Mouse (Mus musculus) lung, embryonic 16.5 days (tissue): ENCODE measurements around the gene Gngt2. TPM values are rescaled to one million over a fixed set of nuclear protein-coding genes. Genes with fewer than 3 reads are reported as not detected.

Source experiments
- ATAC-seq: fragments of 200-750 bp; cut with Nextera tagmentation; 2 replicates; pipeline ENCODE4 v1.8.0; 2017; ENCODE audit warnings: low read depth, mild to moderate bottlenecking, moderate library complexity
- H3K27ac ChIP-seq: fragments of 300-500 bp; sonication (generic); 2 replicates; pipeline ENCODE4 v1.5.1; 2014; ENCODE audit warnings: mild to moderate bottlenecking, control low read depth, low read length
- H3K27me3 ChIP-seq: fragments of 300-500 bp; sonication (generic); 2 replicates; pipeline ENCODE4 v1.6.1; 2014; ENCODE audit warnings: low read depth, low read length, mixed read lengths; ENCODE audit not compliant: control insufficient read depth, insufficient read depth
- H3K36me3 ChIP-seq: fragments of 300-500 bp; sonication (generic); 2 replicates; pipeline ENCODE4 v1.6.1; 2014; ENCODE audit warnings: low read length; ENCODE audit not compliant: control insufficient read depth, insufficient read depth
- H3K4me1 ChIP-seq: fragments of 300-500 bp; sonication (generic); replicated peaks from 2 replicates; pipeline ENCODE4 v1.6.1; 2014; ENCODE audit warnings: low read length, mixed read lengths; ENCODE audit not compliant: control insufficient read depth, insufficient read depth
- H3K4me2 ChIP-seq: fragments of 300-500 bp; sonication (generic); 2 replicates; pipeline ENCODE4 v1.6.1; 2014; ENCODE audit warnings: low read depth, low read length, control low read depth
- H3K4me3 ChIP-seq: fragments of 300-500 bp; sonication (generic); 2 replicates; pipeline ENCODE4 v1.5.1; 2014; ENCODE audit warnings: mild to moderate bottlenecking, low read length, control low read depth
- H3K9ac ChIP-seq: fragments of 300-500 bp; sonication (generic); 2 replicates; pipeline ENCODE4 v1.6.1; 2014; ENCODE audit warnings: low read length, control low read depth
- H3K9me3 ChIP-seq: fragments of 300-500 bp; sonication (generic); 2 replicates; pipeline ENCODE4 v1.6.1; 2016; ENCODE audit warnings: low read length; ENCODE audit not compliant: control insufficient read depth
- WGBS: fragments of 180-500 bp; shearing (Covaris S2); extraction: QIAGEN DNeasy Blood & Tissue Kit; methylation state at CpG from one replicate; pipeline ENCODE4 v1.1.7; 2014; 5-methylcytosine and 5-hydroxymethylcytosine counted together
- polyA plus RNA-seq: library from polyadenylated mRNA; unstranded; fragments of >200 nt; fragmentation: Nextera tagmentation; extraction: Ambion mirVana; gene quantifications from 2 replicates; pipeline ENCODE4 v1.2.1, GENCODE M21; 2015

The Gngt2 gene
- polyA plus RNA-seq, 1 experiment from 2014 or later = 21.7 TPM

DNA sequence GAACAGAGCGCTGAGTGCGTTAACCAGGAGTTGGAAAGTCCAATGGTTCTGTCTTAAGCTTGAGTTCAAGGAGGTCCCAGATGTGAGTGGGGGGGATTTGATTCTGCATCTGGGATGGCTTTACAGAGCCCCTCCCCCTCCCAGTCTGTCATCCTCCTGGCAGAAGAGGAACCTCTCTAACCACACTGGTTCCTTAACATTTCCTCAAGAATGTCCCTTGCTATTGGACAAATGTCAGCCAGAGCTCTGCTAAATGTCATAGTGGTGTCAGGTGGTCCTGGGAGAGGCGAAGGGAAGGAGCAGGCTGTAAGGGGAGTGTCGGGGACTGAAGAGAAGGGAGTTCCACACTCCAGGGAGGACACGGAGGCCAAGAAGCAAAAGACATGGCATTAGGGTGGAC lies 5.9 kb downstream of the Gngt2 start:
- Histone ChIP-seq H3K4me2 (peak overlapping the region; percentile 30), H3K27me3 (no peaks in the 10 kb centered on the region), H3K9me3 (no peaks in the 10 kb centered on the region), H3K27ac (peak overlapping the region; percentile 73), H3K4me1 (peaks cover 3% of the 10 kb centered on the region; the same call in 1 of the 2 replicates), H3K36me3 (no peaks in the 10 kb centered on the region), H3K9ac (no peak overlapping the region), H3K4me3 (no peak overlapping the region; the same call in 1 of the 2 replicates)
- WGBS = 63% methylated on average over 5 of the region's 5 CpGs
- ATAC-seq = peak; percentile 31; the same call in 1 of the 2 replicates

DNA sequence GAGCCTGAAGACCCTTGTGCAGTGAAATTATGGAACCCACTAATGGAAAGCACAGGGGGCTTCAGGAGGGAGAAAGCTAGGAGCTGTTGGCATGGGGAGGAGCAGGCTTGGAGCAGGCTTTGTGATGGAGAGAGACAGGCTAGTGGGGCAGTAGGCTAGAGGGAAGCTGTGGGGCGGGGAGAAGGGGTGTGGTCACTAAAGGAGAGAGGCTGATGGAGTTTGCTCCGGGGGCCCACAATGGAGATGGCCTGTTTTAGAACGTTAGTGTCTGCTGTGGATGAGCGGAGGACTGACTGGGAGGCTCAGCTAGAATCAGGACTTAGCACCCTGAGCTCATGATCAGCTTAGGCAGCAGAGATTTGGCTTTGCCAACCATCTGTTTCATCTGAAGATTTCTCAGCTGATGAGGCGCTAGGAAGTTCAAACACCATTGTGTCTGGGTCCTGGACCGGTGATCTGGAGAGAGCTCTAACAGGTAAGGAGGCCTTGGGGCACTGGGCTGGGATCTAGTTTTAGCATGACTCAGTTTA lies 6.5 kb downstream of the Gngt2 start:
- H3K4me2 ChIP-seq = peak overlapping the region; percentile 30; the same call in 1 of the 2 replicates
- H3K4me3 ChIP-seq = no peak overlapping the region
- no peak overlapping the region for H3K9ac ChIP-seq
- no peaks in the 10 kb centered on the region for H3K27me3 ChIP-seq
- H3K36me3 ChIP-seq = no peaks in the 10 kb centered on the region
- 43% methylated on average over 6 of the region's 6 CpGs for WGBS
- no peaks in the 10 kb centered on the region; the same call in 1 of the 2 replicates for H3K4me1 ChIP-seq
- ATAC-seq = no peak
- H3K27ac ChIP-seq = peak overlapping the region; percentile 73
- H3K9me3 ChIP-seq = no peaks in the 10 kb centered on the region

DNA sequence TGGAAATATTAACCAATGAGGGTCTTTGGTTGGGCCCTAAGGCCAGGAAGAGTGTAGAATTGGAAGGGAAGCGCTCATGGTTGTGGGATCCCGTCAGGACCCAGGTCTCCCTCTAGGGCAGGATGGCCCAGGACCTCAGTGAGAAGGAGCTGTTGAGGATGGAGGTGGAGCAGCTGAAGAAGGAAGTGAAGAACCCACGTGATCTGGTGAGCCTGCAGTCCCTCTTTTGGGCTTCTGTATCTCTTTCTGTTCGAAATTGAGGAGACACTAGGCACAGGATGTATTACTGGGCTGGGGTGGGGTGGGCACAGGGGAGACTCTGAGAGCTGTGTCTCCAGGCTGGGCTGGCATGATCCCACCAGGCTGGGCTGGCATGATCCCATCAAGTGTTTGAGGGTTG lies 7.9 kb downstream of the Gngt2 start:
- no peak overlapping the region for H3K9ac ChIP-seq
- ATAC-seq = no peak
- 70% methylated on average over 4 of the region's 4 CpGs for WGBS

DNA sequence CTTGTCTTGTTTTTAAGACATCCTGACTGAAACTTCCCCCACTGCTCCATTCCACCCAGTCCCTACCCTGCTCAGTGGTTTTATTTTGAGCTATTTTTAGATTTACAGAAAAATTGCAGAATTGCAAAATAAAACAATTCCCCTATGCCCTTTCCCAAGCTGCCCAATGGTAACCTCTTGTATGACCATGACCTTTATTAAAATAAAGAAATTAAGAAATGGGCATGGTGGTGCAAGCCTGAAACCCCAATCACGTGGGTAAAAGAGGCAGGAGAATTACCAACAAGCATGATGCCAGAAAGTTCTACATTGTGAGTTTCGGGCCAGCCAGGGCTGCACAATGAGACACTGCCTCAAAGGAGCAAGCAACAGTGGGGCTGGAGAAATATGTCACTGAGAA lies 13.9 kb downstream of the Gngt2 start:
- WGBS = 66% methylated on average over 2 of the region's 2 CpGs
- no peak overlapping the region for H3K9ac ChIP-seq
- H3K27me3 ChIP-seq = no peaks in the 10 kb centered on the region
- no peak overlapping the region for H3K27ac ChIP-seq
- H3K4me2 ChIP-seq = no peak overlapping the region
- ATAC-seq = no peak
- no peaks in the 10 kb centered on the region for H3K36me3 ChIP-seq
- H3K9me3 ChIP-seq = no peaks in the 10 kb centered on the region
- H3K4me3 ChIP-seq = no peak overlapping the region
- H3K4me1 ChIP-seq = no peaks in the 10 kb centered on the region

More for the DNA sequence above, 7.9 kb downstream of the Gngt2 start:
- Histone ChIP-seq H3K9me3 (no peaks in the 10 kb centered on the region), H3K36me3 (no peaks in the 10 kb centered on the region), H3K27ac (no peak overlapping the region), H3K4me1 (no peaks in the 10 kb centered on the region; the same call in 1 of the 2 replicates), H3K4me2 (no peak overlapping the region), H3K4me3 (no peak overlapping the region), H3K27me3 (no peaks in the 10 kb centered on the region)

DNA sequence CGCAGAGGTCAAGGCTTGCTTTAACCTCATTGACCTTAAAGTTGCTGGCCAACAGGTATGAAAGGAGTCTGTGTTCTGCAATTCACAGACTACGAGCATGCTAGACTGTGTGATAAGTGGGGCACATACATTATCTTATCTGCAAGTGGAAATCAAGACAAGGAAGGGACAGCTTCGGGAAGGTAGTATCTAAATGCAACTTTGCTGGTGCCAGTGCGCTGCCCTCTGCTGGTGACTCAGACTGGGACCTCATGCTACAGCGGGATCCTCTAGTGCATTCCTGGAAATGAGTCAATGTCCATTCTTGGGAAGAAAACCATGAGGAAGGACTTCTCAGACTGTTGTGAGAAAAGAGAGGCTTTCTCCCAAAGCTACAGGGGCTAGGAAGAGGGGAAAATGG lies 16.7 kb downstream of the Gngt2 start:
- no peak overlapping the region for H3K9ac ChIP-seq
- no peak overlapping the region for H3K27ac ChIP-seq
- WGBS = 44% methylated on average over 5 of the region's 5 CpGs
- no peak overlapping the region for H3K4me3 ChIP-seq
- no peak for ATAC-seq
- H3K4me1 ChIP-seq = peaks cover 9% of the 10 kb centered on the region
- no peak overlapping the region for H3K4me2 ChIP-seq
- no peaks in the 10 kb centered on the region for H3K27me3 ChIP-seq
- no peaks in the 10 kb centered on the region for H3K36me3 ChIP-seq
- no peaks in the 10 kb centered on the region for H3K9me3 ChIP-seq

DNA sequence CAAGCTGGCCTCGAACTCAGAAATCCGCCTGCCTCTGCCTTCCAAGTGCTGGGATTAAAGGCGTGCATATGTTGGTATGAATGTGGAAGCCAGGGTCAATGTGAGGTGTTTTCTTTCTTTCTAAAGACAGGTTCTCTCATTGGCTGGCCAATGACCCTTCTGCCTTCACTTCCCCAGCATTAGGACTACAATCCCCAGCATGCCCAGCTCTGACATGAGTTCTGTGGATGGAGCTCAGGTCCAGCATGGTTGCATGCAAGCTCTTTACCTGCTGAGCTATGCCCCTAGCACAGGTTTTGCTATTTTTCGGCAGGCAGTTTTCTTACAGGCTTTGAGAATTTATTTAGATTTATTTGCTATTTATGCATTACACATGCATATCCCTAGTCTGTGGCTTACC lies 20.3 kb downstream of the Gngt2 start:
- H3K36me3 ChIP-seq = no peaks in the 10 kb centered on the region
- no peak overlapping the region for H3K4me3 ChIP-seq
- H3K4me1 ChIP-seq = peaks cover 16% of the 10 kb centered on the region
- H3K4me2 ChIP-seq = no peak overlapping the region
- H3K9ac ChIP-seq = no peak overlapping the region
- no peak overlapping the region for H3K27ac ChIP-seq
- 83% methylated on average over 4 of the region's 4 CpGs for WGBS
- no peaks in the 10 kb centered on the region for H3K27me3 ChIP-seq
- H3K9me3 ChIP-seq = no peaks in the 10 kb centered on the region
- no peak for ATAC-seq

DNA sequence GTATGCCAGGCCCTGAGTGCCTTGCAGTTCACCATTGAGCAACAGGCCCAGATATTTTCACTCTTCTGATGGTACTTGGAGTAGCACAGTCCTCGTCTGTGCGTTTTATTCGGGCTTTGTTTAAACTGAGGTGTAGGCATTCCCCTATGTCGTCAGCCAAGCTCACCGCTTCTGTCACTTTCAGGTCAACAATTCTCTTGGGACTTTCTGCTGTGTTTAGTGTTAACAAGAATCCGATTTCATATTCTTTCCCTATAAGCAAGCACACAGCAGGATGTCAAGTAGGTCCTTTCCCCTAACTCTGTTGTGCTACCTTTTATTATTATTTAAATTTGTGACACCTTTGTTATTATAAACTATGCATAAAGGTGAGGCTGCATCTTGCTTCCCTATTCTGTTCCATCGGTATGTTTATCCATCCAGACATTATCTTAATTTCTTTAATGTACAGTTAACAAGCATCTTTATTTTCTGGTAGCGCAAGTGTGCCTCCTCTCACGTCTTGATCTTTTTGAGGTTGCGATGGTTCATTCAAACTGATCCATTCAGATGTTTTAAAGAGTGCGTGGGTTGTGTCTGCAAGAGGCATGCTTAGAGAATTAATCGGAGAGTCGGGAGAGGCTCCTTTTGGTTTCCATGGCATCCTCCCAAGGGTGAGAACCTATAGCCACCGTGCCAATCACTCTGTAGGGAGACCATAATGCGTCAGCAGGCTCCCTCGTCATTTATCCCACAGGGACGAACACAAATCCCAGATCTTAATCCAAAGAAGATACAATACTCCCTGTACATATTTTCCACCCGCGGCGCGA lies 20.9 kb downstream of the Gngt2 start:
- WGBS = 16% methylated on average over 21 of the region's 21 CpGs
- H3K36me3 ChIP-seq = no peaks in the 10 kb centered on the region
- peak overlapping the region; percentile 82 for H3K4me3 ChIP-seq
- H3K27ac ChIP-seq = peak overlapping the region; percentile 86
- ATAC-seq = 0 out of 2 replicates have a peak, but pooled peaks have one; percentile 0
- H3K9ac ChIP-seq = peak overlapping the region; percentile 78
- peak overlapping the region; percentile 64 for H3K4me2 ChIP-seq
- no peaks in the 10 kb centered on the region for H3K27me3 ChIP-seq
- peaks cover 16% of the 10 kb centered on the region for H3K4me1 ChIP-seq
- no peaks in the 10 kb centered on the region for H3K9me3 ChIP-seq

DNA sequence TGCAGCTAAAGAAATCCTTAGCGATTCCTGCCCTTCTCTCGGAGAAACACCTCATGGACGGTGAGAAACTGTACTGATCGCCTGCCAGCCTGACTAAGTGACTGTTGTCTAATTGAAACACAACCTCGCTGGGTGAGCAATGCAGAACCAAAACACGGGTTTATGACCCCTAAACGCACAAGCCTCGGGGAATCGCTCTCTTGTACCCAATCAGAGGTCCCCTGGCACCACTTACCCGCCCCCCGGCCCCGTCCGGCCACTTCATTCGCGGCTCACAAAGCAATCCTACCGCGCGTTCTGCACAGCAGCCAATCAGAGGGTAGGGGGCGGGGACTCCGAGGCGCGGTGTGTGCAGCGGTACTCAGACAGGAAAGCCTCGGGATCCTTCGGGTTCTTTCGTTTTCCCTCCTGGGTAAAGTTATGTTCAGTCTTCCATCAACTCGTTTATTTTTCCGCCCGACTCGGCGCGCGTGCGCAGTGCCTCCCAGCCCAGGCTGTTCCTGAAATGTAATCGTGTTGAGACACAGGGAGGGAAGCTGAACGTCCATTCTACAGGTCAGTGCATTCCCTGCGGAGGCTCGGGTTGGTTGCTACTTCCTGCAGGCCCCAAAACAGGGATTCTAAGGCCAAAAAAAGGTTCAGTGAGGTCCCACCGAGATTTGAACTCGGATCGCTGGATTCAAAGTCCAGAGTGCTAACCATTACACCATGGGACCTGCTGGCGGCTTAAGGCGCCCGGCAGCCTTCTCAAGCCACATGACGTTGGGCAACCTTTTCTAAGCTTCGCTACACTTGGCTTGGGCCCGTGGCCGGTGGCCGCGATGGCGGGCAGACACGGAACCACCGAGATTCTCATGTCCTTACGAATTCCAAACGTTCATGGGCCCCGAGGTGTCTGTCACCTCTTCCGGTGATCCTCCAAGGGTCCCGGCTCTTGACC lies 21.8 kb downstream of the Gngt2 start:
- peak overlapping the region; percentile 87 for H3K4me2 ChIP-seq
- under 1% methylated on average over 58 of the region's 58 CpGs for WGBS

DNA sequence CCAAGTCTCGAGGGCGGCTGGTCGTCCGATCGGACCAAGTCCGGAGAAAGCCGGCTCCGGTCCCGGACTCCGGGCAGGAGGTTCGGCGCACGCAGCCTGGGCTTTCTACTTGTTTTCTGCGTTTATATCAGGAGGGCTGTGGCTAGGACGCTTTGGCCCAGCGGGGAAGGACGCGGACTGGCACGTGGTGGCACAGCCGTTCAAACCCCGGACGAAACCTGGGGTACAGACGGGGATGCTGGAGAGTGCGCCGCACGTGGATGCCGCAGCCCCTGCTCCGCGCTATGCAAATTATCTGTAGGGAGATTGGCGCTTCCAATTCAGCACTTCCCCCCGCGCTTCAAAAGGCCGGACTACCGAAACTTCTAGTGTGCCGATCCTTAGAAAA lies 22.4 kb downstream of the Gngt2 start:
- peak; percentile 50 for ATAC-seq
- 0% methylated on average over 35 of the region's 35 CpGs for WGBS

More for the DNA sequence above, 21.8 kb downstream of the Gngt2 start:
- Histone ChIP-seq H3K36me3 (no peaks in the 10 kb centered on the region), H3K4me3 (peak overlapping the region; percentile 82), H3K9me3 (no peaks in the 10 kb centered on the region), H3K4me1 (peaks cover 16% of the 10 kb centered on the region), H3K27ac (peak overlapping the region; percentile 96), H3K9ac (peak overlapping the region; percentile 78), H3K27me3 (no peaks in the 10 kb centered on the region)
- ATAC-seq = peak; percentile 99

More for the DNA sequence above, 22.4 kb downstream of the Gngt2 start:
- H3K27ac ChIP-seq = peak overlapping the region; percentile 96
- H3K27me3 ChIP-seq = no peaks in the 10 kb centered on the region
- H3K9ac ChIP-seq = peak overlapping the region; percentile 76
- peaks cover 16% of the 10 kb centered on the region for H3K4me1 ChIP-seq
- peak overlapping the region; percentile 87 for H3K4me2 ChIP-seq
- no peaks in the 10 kb centered on the region for H3K36me3 ChIP-seq
- H3K4me3 ChIP-seq = peak overlapping the region; percentile 82
- H3K9me3 ChIP-seq = no peaks in the 10 kb centered on the region
